Mouse (Mus musculus) c-Kit-positive CD71-positive TER-119-positive erythroid progenitor cells, embryonic 14.5 days (primary cell): ENCODE measurements at regions not wholly inside any gene's neighbourhood (a gene's known extent, or its start where the extent isn't known, plus 50 kb on each side); places are given as distances from the start of the nearest gene placed in this dataset.

Source experiments
- DNase-seq: peaks from one replicate; pipeline ENCODE4 v3.0.0-alpha.2; 2013; ENCODE audit warnings: low spot score

DNA sequence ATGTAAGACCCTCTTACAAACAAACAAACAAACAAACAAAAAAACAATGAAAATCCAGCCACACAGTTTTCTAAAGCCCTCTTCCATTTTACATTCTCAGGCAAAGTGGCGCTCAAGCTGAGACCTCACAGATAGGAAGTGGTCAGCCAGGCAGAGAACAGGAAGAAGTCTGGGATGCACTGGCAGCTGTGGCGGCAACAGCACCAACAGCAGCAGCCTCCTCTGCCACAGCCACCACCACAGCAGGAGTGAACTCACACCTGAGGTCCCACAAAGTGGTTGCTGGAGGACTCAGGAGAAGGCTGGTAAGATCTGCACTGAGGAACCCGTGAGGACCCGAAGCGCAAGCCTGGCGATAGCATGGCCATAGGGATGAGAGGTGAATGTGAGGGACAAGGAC lies 156.3 kb downstream of the Grm4 start:
- DNase-seq, result no peak

DNA sequence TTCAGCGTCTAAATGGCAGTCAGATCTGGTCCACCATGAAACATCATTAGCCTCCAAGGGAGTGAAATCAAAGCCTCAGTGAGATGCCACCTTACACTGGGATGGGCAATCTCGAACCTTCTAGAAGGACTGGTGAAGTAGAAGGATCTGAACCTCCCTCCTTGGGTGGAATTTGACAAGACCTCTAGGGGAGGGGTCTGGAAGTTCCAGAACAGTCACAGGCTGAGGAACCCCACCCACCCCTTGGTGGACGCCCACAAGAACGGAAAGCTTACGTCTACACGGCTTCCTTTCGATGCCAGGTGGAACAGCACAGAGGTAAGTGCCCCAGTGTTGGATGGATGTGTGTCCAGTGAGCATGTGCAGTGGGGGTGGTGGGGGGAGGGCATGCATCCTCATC lies 156.9 kb downstream of the Grm4 start:
- DNase-seq, result no peak

DNA sequence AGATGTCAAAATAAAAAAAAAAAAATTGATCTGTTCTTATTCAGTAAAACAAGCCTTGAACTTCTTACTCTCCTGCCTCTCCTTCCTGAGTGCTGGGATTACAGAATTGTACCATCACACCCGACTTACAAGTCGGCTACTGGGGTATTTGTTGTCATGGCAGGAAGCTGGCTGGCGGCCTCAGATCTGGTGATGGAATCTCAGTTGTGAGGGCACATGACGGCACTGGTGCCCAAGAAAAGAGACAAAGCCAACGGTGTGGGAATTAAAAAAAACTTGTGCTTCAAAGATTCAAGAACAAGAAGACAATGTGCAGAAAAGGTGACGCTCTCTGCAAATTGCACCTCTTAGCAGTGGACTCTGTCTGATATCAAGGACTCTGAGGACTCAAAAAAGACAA lies 157.3 kb downstream of the Grm4 start:
- no peak for DNase-seq

DNA sequence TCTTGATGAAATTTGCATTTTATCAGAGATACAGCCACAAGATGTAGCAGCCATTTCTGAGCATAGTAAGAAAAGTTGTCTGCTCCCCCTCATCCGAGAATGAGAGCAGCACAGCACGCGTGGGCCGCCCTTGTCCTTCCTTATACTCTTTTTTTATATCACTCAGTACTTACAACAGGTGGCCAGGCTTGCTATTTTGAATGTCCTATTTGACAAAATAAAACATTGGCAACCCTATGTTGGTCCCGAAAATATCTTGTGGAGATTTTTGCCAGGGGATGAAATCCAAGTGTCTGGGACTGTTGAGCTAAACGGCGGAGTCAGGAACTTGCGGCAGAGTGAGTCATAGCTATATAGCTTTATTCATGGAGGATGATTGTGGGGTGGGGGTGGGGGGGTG lies 158.0 kb upstream of the Lemd2 start:
- no peak for DNase-seq

DNA sequence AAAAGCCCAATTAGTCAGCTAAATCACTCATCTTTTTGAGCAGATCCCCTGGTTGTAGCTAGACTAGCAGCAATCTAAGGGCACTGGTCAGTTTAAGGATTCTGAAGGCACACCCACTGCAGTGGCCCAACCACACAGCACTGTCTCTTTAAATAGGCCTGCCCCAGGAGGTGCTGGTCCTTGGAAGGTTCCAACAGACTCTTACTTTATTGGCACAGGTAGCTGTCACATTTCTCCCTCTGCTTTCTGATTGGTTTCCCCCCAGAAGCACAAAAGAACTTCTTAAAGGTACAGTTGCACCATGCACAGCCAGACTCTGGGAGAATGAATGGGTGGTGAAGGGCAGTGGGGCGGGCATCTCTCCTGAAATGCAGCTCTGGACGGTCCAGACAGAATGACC lies 157.1 kb upstream of the Lemd2 start:
- DNase-seq, result no peak

DNA sequence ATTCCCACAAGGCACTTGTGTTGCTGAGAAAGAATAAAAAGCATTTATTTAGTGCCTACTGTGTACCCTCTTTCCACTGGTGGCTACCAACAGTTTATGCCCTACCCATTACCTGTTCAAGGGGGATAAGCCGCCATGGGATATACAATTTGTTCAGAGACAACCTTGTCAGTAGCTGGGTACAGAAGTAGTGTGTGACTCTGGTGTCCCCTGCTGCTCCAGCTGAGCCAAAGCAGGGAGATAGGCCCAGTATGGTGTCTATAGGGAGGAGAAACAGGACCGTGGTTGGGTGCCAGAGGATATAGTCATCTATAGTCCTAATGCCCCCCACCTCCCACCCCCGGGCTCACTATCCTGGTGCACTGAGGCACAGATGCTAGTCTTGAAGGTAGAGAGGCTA lies 152.6 kb upstream of the Lemd2 start:
- no peak for DNase-seq

DNA sequence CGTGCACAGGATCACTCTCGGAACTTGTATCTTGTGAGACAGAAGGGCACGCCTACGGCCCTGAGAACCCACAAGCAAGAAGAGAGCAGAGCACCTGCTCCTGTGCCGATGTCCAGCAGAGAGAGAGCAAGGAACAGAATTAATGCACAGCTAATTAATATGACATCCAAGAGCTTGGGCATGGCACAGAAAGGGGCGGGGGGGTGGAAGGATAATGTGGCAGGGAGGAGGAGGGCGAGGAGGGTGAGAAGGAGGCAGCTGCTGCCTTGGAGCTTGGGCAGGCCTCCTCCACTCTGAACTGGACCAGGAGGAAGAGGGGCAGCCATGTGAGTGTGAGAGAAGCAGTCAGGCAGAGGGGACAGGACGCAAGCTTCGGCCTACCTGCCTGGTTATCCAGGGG lies 151.4 kb upstream of the Lemd2 start:
- DNase-seq, result no peak

DNA sequence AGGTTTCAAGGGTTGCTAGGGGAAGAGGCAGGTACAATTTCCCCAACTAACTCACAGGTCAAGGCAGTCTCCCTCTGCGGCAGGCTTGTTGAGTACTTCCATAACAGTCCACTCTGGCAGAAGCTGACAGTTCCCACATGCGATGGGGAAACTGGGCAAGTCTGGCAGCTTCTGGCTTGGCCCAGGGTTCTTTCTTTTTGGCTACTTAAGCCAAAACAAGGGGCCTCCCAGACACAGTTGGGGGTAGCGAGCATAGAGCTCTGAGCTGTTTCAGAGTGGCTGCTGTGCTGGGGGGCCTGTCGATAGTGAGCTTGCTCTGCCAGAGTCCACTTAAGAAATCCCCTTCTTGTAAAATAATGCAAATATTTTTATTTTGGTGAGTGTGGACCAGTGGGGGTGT lies 150.8 kb upstream of the Lemd2 start:
- DNase-seq, result no peak

DNA sequence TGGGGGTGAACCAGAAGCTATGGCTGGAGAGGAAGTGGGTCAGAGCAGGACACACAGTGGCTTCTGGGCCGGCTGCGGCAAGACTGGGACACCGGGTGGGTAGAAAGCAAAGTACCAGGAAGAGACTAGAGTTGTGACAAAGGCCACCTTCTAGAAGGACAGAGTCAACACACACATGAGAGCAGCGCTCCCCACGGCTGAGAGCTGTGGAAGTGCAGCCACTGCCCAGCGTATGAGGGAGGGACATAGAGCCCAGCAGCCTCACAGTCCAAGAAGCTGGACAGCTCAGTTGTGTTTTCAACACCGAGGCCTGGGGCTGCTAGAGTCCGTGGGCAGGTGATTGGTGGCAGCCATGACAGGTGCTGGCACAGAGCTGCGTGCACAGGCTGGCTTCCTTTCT lies 145.6 kb upstream of the Lemd2 start:
- no peak for DNase-seq

DNA sequence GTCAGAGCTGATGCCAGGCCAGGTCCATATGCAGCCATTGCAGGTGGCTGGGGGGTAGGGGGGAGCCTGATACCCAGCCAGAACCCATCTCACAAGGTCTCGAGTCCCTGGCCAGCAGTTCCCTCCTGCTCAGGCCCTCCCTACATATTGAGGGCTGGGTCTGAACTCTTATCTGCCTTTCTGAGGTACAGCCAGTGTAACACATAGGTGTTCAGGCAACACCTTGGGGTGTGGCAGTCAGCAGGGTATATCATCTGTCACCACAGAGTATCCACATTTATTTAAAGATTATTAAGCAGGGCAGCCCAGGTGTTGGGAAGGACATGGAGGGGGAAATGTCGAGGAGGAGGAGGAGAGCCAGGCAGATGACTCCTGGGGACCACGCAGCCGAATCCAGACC lies 145.2 kb upstream of the Lemd2 start:
- DNase-seq, result no peak

DNA sequence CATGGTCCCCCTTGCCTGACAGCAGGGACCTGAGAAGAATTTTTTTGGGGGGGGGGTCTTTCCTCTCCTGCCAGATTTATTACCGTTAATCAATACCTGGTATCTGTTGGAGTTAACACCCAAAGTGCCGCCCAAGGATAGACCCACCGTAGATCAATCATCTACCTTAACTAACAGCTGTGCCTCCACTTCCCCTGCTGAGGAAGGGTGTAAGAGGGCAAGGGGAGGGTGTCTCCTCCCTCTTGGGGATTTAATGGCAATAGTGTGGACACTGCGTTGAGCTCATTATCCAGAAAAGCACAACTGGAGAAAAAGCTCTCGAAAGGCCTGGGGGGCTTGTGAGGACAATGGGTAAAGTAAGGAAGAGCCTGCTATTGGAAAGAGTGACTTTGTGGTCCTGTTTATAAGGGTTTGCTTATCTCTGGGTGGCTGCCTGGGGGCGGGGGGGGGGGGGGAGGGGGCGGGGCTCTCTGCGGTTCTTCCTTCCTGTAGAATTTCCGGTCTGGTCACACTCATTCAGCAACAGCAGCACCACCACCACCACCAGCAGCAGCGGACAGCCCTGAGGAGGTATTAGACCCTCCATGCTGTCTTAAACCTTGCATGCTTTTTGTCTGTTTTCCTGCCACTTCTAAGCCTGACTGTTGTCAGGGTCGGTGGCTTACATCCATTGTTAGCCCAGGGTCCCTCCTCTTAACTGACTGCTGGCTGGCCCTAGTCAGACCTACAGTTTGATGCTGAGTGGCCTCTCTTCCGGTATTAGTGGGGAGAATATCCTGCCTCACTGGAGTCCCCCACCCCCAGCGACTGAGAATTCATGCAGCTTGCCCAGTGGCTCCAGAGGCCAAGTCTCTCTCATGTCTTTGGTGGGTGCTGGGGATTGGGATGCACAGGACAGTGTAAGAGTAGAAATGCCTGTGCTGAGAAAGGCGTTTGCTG lies 138.0 kb upstream of the Lemd2 start:
- no peak for DNase-seq

DNA sequence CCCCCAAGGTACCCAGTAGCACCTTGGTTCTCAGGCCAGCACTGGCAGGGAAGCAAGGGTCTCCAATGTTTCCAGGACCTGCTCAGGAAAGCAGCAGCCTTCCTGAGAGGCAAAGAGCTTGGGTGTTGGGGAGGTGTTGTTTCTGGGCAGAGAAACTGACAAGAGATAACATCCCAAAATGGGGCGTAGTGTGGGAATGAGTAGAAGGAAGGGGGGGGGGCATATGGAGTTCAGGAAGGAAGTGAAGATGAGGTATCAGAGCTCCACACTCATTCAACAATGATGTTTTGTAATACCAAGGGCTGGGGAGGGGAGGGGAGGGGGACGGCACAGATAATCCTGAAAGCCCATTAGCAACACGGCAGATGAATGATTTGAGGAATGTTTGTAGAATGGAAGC lies 135.6 kb upstream of the Lemd2 start:
- DNase-seq, result no peak

DNA sequence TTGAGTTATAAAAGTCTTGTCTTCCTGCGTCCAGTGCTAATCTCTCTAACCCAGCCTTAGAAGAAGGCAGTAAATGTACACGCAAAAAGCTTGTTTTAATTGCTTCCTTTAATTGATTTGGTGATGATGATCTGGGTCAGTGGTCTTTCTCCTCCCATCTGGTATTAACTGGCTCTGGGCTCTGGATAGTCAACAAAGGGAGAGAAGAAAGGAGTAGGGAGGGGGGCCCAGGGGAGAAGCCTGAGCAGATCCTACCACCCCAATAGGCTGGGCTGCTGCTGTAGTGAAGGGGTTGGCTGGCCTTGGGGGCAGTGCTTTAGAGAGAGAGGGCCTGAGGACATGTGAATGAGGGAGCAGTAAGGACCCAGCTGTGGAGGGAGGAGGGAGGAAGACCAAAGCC lies 135.0 kb upstream of the Lemd2 start:
- no peak for DNase-seq

DNA sequence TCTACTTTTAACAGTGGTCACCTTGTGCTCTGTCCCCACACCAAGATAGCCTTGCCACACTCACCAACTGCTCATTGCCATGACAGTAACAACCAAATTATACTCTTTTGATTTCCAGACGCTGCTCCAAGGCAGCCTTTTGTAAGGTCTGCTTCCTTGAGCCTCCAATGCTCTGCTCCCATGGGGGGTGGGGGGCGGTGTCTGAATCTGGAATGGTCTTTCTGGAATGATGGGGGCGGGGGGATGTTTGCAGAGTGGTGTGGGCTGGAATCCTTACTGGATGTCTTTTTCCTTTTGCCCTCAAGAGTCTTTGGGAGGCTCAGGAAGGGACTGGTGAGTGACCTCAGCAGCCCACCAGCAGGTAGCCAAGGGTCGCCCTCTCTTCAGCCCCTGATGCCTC lies 131.4 kb upstream of the Lemd2 start:
- no peak for DNase-seq

DNA sequence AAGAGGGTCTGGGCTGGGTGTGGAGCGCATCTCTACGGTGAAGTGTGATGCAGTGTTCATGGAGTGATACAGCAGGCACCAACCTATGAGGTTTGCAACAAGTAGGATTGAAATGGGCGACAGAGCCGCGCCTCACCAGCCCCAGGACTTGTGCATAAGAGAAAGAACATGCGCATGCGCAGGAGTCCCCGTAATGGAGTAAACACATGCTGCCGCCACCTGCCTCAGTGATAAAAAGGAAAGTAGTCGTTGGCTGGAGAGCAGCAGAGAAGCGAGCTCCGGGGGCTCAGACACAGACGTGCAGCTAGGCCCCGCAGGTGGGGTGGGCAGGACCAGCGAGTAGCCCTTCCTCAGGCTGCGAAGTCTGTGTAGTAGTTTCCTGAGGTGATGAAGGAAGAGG lies 129.3 kb upstream of the Lemd2 start:
- no peak for DNase-seq

DNA sequence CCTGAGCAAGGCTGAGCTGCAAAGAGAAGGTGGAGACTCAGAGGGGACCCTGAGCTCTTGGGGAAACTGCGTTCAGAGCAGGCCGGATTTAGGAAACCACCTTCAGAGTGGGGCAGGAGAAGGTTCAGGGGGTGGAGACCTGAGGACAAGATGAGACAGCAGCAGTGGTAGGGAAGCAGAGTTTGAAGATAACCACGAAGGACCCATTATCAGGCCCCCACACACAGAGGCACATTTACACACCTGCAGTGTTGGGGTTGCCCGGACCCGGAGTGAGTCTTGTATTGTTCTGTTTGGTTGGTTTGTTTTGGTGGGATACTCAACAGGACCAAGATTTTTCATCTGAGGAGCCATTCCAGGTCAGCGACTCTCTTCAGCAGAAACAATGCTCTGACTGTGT lies 128.9 kb upstream of the Lemd2 start:
- DNase-seq, result peak; percentile 50

DNA sequence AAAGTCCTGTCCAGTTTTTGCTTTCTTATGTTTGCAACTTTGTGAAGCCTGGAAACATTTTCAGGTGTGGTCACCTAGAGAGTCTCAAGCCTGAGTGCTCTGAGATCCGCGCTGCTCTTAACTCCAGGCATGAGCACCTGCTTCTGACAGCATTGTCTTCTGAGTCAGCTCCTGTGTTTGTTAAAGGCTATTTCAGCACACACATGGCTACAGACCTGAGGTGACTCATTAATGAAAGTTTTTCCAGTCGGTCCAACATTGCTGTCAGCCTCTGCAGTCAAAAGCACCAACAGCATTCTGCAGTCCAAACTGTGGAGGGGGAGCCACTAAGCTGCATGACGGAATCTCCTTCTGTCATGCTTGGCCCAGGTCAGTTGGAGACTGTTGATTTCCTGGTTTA lies 127.8 kb upstream of the Lemd2 start:
- DNase-seq, result no peak

DNA sequence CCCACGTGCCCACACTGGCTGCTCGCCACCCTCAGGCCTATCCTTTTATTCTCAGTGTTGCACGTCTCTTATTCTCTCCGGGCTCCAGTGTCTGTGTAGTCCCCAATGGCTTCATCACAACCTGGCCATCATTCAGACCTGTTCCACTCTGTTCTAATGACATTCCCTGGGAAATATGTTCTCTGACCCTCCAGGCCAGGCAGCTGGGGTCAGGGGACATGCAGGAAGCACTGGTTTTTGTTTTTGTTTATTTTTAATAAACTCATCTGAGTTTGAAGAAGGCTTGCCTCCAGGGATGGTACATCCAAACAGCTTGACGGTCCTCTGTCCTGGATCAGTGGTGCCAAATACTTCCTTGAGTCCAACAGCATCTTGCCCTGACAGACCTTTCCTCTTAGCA lies 127.4 kb upstream of the Lemd2 start:
- DNase-seq, result no peak

DNA sequence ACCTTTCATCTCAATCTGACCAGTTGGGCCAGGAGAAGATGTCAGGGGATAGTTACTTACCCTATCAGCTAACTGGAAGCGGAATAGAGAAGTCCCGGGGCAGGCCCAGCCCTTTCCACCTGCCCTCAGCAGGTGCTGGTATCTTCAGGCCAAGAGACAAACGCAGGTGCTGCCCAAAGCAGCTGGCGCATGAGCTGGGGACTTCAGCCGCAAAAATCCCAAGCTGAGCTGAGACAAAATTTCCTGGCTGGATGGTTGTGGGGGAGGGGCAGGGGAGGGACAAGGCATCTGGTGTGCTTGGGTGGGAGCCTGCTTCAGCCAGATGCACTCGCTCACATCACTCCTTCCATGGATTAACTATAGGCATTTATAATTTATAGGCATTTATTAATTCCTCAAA lies 125.5 kb upstream of the Lemd2 start:
- no peak for DNase-seq

DNA sequence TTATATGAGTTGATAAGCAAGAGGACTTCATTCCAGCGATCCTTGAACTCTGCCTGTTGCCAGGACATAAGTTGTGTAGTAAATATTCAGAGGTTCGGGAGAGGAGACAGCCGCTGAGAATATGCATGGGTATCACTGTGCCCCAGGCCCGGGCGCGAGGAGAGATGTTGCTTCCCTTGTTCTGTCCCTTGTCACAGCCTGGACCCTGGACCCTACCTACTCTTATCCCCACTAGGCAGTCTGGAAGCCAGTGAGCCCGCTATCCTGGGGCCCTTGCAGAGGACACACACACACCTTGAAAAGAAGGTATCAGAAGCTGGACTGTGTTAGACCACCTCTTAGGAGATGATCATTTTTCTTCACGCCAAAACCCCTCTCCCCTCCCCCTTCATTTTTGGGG lies 124.9 kb upstream of the Lemd2 start:
- DNase-seq, result no peak

DNA sequence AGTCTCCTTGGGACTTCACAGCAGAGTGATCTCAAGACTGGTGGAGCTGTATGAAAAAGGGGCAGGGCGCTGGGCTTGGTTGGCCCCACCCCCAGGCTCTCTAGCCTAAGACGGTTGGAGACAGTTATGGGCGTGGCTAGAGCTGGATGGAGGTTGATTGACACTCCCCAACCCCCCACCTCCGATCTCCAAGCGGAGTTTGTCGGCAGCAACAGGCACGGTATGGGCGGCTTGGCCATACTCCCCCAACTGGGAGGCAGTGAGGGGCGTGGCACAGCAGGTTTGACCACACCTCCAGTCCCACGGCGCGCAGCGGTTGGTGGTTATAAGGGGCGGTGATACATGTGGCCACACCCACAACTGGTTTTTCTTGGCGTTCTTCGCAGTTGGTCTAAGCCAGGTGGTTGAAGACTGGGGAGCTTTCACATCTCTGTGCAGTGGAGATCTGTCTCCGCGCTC lies 120.8 kb upstream of the Lemd2 start:
- DNase-seq, result peak; percentile 91

DNA sequence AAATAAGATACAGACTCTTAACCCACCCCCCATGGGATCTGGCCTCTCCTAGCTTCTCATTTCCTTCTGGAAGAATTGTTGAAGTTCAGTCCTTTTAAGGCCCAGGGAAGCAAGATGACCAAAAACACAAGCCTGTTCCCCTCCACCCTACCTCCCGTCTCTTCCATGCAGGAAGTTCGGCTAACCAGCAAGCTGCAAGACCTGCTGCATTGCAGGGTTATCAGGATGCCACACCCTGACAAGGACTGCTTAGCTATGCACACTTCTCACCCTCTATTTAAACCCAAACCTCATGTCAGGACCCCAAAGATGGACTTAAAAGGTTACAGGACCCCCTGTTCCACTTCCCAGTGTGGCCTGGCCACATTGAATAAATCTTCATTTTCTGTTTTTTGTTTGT lies 119.2 kb upstream of the Lemd2 start:
- no peak for DNase-seq

DNA sequence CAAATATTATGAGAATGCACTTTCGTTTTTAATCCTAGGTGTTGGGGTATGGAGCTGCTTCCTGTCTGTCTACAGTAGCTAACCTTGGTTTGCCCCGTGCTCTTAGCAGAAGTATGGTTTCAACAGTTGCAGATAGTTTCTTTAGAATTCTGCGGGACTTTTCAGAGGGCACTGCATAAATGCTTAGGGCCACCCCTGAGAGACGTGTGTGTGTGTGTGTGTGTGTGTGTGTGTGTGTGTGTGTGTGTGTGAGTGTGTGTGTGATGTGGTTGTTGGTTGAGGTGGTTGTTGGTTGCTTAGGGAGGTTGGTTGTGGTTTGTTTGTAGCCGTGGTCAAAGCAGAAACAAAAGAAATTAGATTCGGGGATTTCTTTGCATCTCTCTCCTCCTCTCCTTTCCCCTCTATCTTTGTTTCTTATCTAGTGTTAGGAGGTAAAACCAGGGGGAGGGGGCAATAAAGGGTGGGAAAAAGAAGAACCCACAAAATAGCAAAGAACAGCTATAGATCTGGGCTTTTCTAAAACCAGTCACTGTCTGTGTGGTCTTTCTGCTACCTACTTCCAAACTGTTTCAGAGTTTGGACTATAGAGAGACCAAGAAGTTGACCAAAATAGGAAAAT lies 118.7 kb upstream of the Lemd2 start:
- DNase-seq, result no peak
